Mouse (Mus musculus): ENCODE measurements around the gene Actr2. TPM values are rescaled to one million over a fixed set of nuclear protein-coding genes. Genes with fewer than 3 reads are reported as not detected.

The Actr2 gene
- total and polyA plus RNA-seq, 2 experiments from 2014 or later = 70.4 to 193 TPM

- H3K4me3 ChIP-seq (ENCODE audit: low read depth, low read length) = no peak overlapping the region
- H3K4me2 ChIP-seq (ENCODE audit: low read depth, low read length, poor library complexity, severe bottlenecking) = no peak overlapping the region
- H3K36me3 ChIP-seq (ENCODE audit: insufficient read depth, low read length) = no peaks in the 10 kb centered on the region
- no peaks in the 10 kb centered on the region for H3K27me3 ChIP-seq (ENCODE audit: insufficient read depth, low read length)
- H3K9ac ChIP-seq (replicated peaks; ENCODE audit: low read length, poor library complexity, severe bottlenecking) = no peak overlapping the region
- DNase-seq (ENCODE audit: low spot score) = no peak
- 28% methylated on average over 6 of the region's 6 CpGs for WGBS
- TF ChIP-seq CTCF (IDR thresholded peaks at IDR 0.05) = no peak
- H3K27ac ChIP-seq (ENCODE audit: low read depth, low read length) = no peak overlapping the region
- ATAC-seq (ENCODE audit: low FRiP score) = no peak
- H3K9me3 ChIP-seq (ENCODE audit: low read length) = no peaks in the 10 kb centered on the region
- H3K4me1 ChIP-seq (ENCODE audit: insufficient read depth, low read length) = peaks cover 5% of the 10 kb centered on the region
These were observed 71.4 kb downstream of the Actr2 start for GRCm38 (mm10) chr11:20041164-20041920.

- no peak overlapping the region; the same call in 1 of the 2 replicates for H3K4me3 ChIP-seq (ENCODE audit: low read depth, low read length)
- H3K27ac ChIP-seq (ENCODE audit: low read depth, low read length) = no peak overlapping the region
- ATAC-seq (ENCODE audit: low FRiP score) = peak; percentile 42; the same call in 1 of the 2 replicates
- peak overlapping the region; percentile 35; the same call in 1 of the 2 replicates for H3K4me2 ChIP-seq (ENCODE audit: low read depth, low read length, poor library complexity, severe bottlenecking)
- no peak overlapping the region for H3K9ac ChIP-seq (replicated peaks; ENCODE audit: low read length, poor library complexity, severe bottlenecking)
- 15% methylated on average over 8 of the region's 8 CpGs for WGBS
- DNase-seq (ENCODE audit: low spot score) = peak; percentile 63
- TF ChIP-seq CTCF (IDR thresholded peaks at IDR 0.05) = no peak
- H3K36me3 ChIP-seq (ENCODE audit: insufficient read depth, low read length) = no peaks in the 10 kb centered on the region
- peaks cover 5% of the 10 kb centered on the region for H3K4me1 ChIP-seq (ENCODE audit: insufficient read depth, low read length)
- H3K27me3 ChIP-seq (ENCODE audit: insufficient read depth, low read length) = no peaks in the 10 kb centered on the region
- H3K9me3 ChIP-seq (ENCODE audit: low read length) = no peaks in the 10 kb centered on the region
These were observed 74.0 kb downstream of the Actr2 start for GRCm38 (mm10) chr11:20038723-20039122.

GRCm38 (mm10) chr11:20037739-20038138 lies 75.0 kb downstream of the Actr2 start:
- Histone ChIP-seq H3K9ac (replicated peaks; ENCODE audit: low read length, poor library complexity, severe bottlenecking) (no peak overlapping the region), H3K27me3 (ENCODE audit: insufficient read depth, low read length) (no peaks in the 10 kb centered on the region), H3K4me1 (ENCODE audit: insufficient read depth, low read length) (peaks cover 5% of the 10 kb centered on the region), H3K4me3 (ENCODE audit: low read depth, low read length) (no peak overlapping the region), H3K36me3 (ENCODE audit: insufficient read depth, low read length) (no peaks in the 10 kb centered on the region), H3K9me3 (ENCODE audit: low read length) (no peaks in the 10 kb centered on the region), H3K4me2 (ENCODE audit: low read depth, low read length, poor library complexity, severe bottlenecking) (no peak overlapping the region), H3K27ac (ENCODE audit: low read depth, low read length) (no peak overlapping the region)
- no peak for DNase-seq (ENCODE audit: low spot score)
- 89% methylated on average over 4 of the region's 4 CpGs for WGBS
- no peak for TF ChIP-seq CTCF (IDR thresholded peaks at IDR 0.05)
- no peak for ATAC-seq (ENCODE audit: low FRiP score)

GRCm38 (mm10) chr11:20035972-20036371 lies 76.7 kb downstream of the Actr2 start:
- H3K9me3 ChIP-seq (ENCODE audit: low read length) = no peaks in the 10 kb centered on the region
- no peak overlapping the region for H3K27ac ChIP-seq (ENCODE audit: low read depth, low read length)
- H3K36me3 ChIP-seq (ENCODE audit: insufficient read depth, low read length) = no peaks in the 10 kb centered on the region
- 57% methylated on average over 7 of the region's 7 CpGs for WGBS
- no peaks in the 10 kb centered on the region for H3K27me3 ChIP-seq (ENCODE audit: insufficient read depth, low read length)
- peaks cover 5% of the 10 kb centered on the region for H3K4me1 ChIP-seq (ENCODE audit: insufficient read depth, low read length)
- TF ChIP-seq CTCF (IDR thresholded peaks at IDR 0.05) = no peak
- H3K4me2 ChIP-seq (ENCODE audit: low read depth, low read length, poor library complexity, severe bottlenecking) = no peak overlapping the region
- H3K9ac ChIP-seq (replicated peaks; ENCODE audit: low read length, poor library complexity, severe bottlenecking) = no peak overlapping the region
- ATAC-seq (ENCODE audit: low FRiP score) = peak; percentile 17; the same call in 1 of the 2 replicates
- no peak overlapping the region for H3K4me3 ChIP-seq (ENCODE audit: low read depth, low read length)
- no peak for DNase-seq (ENCODE audit: low spot score)

GRCm38 (mm10) chr11:20035343-20035928 lies 77.3 kb downstream of the Actr2 start:
- H3K27me3 ChIP-seq (ENCODE audit: insufficient read depth, low read length) = no peaks in the 10 kb centered on the region
- TF ChIP-seq CTCF (IDR thresholded peaks at IDR 0.05) = no peak
- WGBS = 62% methylated on average over 11 of the region's 11 CpGs
- no peak overlapping the region for H3K4me2 ChIP-seq (ENCODE audit: low read depth, low read length, poor library complexity, severe bottlenecking)
- no peak overlapping the region for H3K4me3 ChIP-seq (ENCODE audit: low read depth, low read length)
- H3K36me3 ChIP-seq (ENCODE audit: insufficient read depth, low read length) = no peaks in the 10 kb centered on the region
- H3K27ac ChIP-seq (ENCODE audit: low read depth, low read length) = no peak overlapping the region
- H3K4me1 ChIP-seq (ENCODE audit: insufficient read depth, low read length) = peaks cover 5% of the 10 kb centered on the region
- DNase-seq (ENCODE audit: low spot score) (no peak), ATAC-seq (ENCODE audit: low FRiP score) (no peak)
- H3K9me3 ChIP-seq (ENCODE audit: low read length) = no peaks in the 10 kb centered on the region
- no peak overlapping the region for H3K9ac ChIP-seq (replicated peaks; ENCODE audit: low read length, poor library complexity, severe bottlenecking)

- peaks cover 5% of the 10 kb centered on the region for H3K4me1 ChIP-seq (ENCODE audit: insufficient read depth, low read length)
- no peaks in the 10 kb centered on the region for H3K36me3 ChIP-seq (ENCODE audit: insufficient read depth, low read length)
- H3K27ac ChIP-seq (ENCODE audit: low read depth, low read length) = no peak overlapping the region
- ATAC-seq (ENCODE audit: low FRiP score) (no peak), DNase-seq (ENCODE audit: low spot score) (no peak)
- 84% methylated on average over 14 of the region's 14 CpGs for WGBS
- H3K9me3 ChIP-seq (ENCODE audit: low read length) = no peaks in the 10 kb centered on the region
- no peak overlapping the region for H3K4me2 ChIP-seq (ENCODE audit: low read depth, low read length, poor library complexity, severe bottlenecking)
- H3K27me3 ChIP-seq (ENCODE audit: insufficient read depth, low read length) = no peaks in the 10 kb centered on the region
- no peak for TF ChIP-seq CTCF (IDR thresholded peaks at IDR 0.05)
- H3K4me3 ChIP-seq (ENCODE audit: low read depth, low read length) = no peak overlapping the region
- no peak overlapping the region for H3K9ac ChIP-seq (replicated peaks; ENCODE audit: low read length, poor library complexity, severe bottlenecking)
These were observed 78.3 kb downstream of the Actr2 start for GRCm38 (mm10) chr11:20034337-20034947.

All from midbrain, postnatal 0 days (tissue).